ENCODE assay signal across 17 mouse cellular contexts in genomic region chr14:30666061-30666460, GRCm38 (mm10). TPM values are rescaled to one million over a fixed set of nuclear protein-coding genes. Genes with fewer than 3 reads are reported as not detected.
A peak's percentile ranks its signal among the peaks of the same experiment; 100 is the strongest.
DNase-seq lines count a peak whose midpoint lies in the region; TF ChIP-seq lines count a peak whose summit lies in the region.
"Had no signal": no experiment of that assay in that cellular context is flagged by ENCODE, and none has a peak within 500 bp of the region (broad histone marks: within the 10 kb centered on the region; RNA-seq: fewer than 3 reads in every experiment).

No protein-coding gene starts in this region.

- no peak for TF ChIP-seq CTCF in layer of hippocampus, adult 2 months (conservative IDR thresholded peaks at IDR 0.05)

- no peaks in the 10 kb centered on the region for H3K9me3 ChIP-seq in hindbrain, embryonic 10.5 days
- H3K9me3 ChIP-seq: embryonic facial prominence, embryonic 12.5 days; heart, embryonic 13.5 days; hindbrain, embryonic 15.5 days; liver, embryonic 13.5 days had no signal

- no peak overlapping the region for H3K4me3 ChIP-seq in layer of hippocampus, adult 2 months
- no peak overlapping the region for H3K4me3 ChIP-seq in hindbrain, embryonic 10.5 days
- H3K4me3 ChIP-seq: embryonic facial prominence, embryonic 12.5 days; heart, embryonic 13.5 days; hindbrain, embryonic 15.5 days; liver, embryonic 13.5 days had no signal

- H3K27me3 ChIP-seq in hindbrain, embryonic 10.5 days (ENCODE audit: insufficient read depth, poor library complexity, severe bottlenecking) = no peaks in the 10 kb centered on the region
- H3K27me3 ChIP-seq: embryonic facial prominence, embryonic 12.5 days; heart, embryonic 13.5 days; hindbrain, embryonic 15.5 days; liver, embryonic 13.5 days; Patski had no signal

- 85% methylated on average over 3 of the region's 3 CpGs for WGBS in hindbrain, embryonic 10.5 days

- H3K4me1 ChIP-seq in hindbrain, embryonic 10.5 days (replicated peaks) = no peaks in the 10 kb centered on the region
- H3K4me1 ChIP-seq: embryonic facial prominence, embryonic 12.5 days; heart, embryonic 13.5 days; hindbrain, embryonic 15.5 days had no signal

- intact Hi-C loops in gastrocnemius, postnatal 14 days (cut with DNase I; ENCODE audit: low total_unique reads) = no loop called here

- peaks cover 93% of the 10 kb centered on the region for H3K36me3 ChIP-seq in hindbrain, embryonic 10.5 days

- DNase-seq in gastrocnemius, postnatal 14 days = peak; percentile 20
- no peak for DNase-seq in gastrocnemius, adult 8-10 months (ENCODE audit: low spot score in 2 of 2)
- DNase-seq in layer of hippocampus, adult 2 months (ENCODE audit: low spot score in 2 of 2) = no peak
- DNase-seq in layer of hippocampus, adult 8-10 months (ENCODE audit: low spot score in 2 of 2) = no peak
- DNase-seq in kidney, postnatal 36 days = peak; percentile 60 to 69
- peak; percentile 54 to 55 for DNase-seq in lung, postnatal 4 days
- DNase-seq in urinary bladder, postnatal 25 days (ENCODE audit: low spot score) = no peak
- no peak for DNase-seq in hindbrain, embryonic 10.5 days (ENCODE audit: low spot score)
- DNase-seq: cerebellum, adult 18-20 months; liver, embryonic 13.5 days; midbrain, embryonic 14.5 days; right cerebral cortex, postnatal 25 days; thymus, postnatal 36 days had no signal

- peak overlapping the region; percentile 72 for H3K27ac ChIP-seq in layer of hippocampus, adult 2 months
- no peak overlapping the region for H3K27ac ChIP-seq in hindbrain, embryonic 10.5 days
- H3K27ac ChIP-seq: embryonic facial prominence, embryonic 12.5 days; heart, embryonic 13.5 days; hindbrain, embryonic 15.5 days; liver, embryonic 13.5 days had no signal

RNA-seq across cellular contexts. Expression of gene Rft1, which starts 11.9 kb away (rescaled TPM):
- total RNA-seq in gastrocnemius, postnatal 14 days (2021) = 1 to 10 TPM; 5.5 to 6.7 TPM
- 1 to 10 TPM; 4.5 to 5.6 (median 4.9) TPM for total RNA-seq in gastrocnemius, adult 8-10 months (2022)
- 10 to 100 TPM; 10.8 to 12.0 TPM for total RNA-seq in layer of hippocampus, adult 2 months (2021)
- total RNA-seq in layer of hippocampus, adult 8-10 months (2022) = 10 to 100 TPM; 13.0 to 15.2 (median 14.2) TPM
- polyA plus RNA-seq in hindbrain, embryonic 10.5 days (2016; fragmentation: Nextera tagmentation; extraction: Ambion mirVana) = 13.0 and 13.6 TPM in 2 replicates

RNA-seq across cellular contexts. Expression of gene Prkcd, which starts 40.1 kb away (rescaled TPM):
- 1 to 10 TPM; 7.8 to 9.1 TPM for total RNA-seq in gastrocnemius, postnatal 14 days (2021)
- 1 to 10 TPM; 2.3 to 8.6 (median 7.3) TPM for total RNA-seq in gastrocnemius, adult 8-10 months (2022)
- 10 to 100 TPM; 33.3 to 47.5 TPM for total RNA-seq in layer of hippocampus, adult 2 months (2021)
- total RNA-seq in layer of hippocampus, adult 8-10 months (2022) = 10 to 100 TPM; 31.3 to 44.6 (median 34.3) TPM
- 28.7 and 35.4 TPM in 2 replicates for polyA plus RNA-seq in hindbrain, embryonic 10.5 days (2016; fragmentation: Nextera tagmentation; extraction: Ambion mirVana)

RNA-seq across cellular contexts. Expression of gene Sfmbt1, which starts 48.6 kb away (rescaled TPM):
- total RNA-seq in gastrocnemius, postnatal 14 days (2021) = 1 to 10 TPM; 7.4 to 7.9 TPM
- total RNA-seq in gastrocnemius, adult 8-10 months (2022) = 10 to 100 TPM; 10.7 to 13.0 (median 12.2) TPM
- 10 to 100 TPM; 33.5 to 36.6 TPM for total RNA-seq in layer of hippocampus, adult 2 months (2021)
- total RNA-seq in layer of hippocampus, adult 8-10 months (2022) = 10 to 100 TPM; 36.1 to 39.2 (median 37.0) TPM
- 17.8 and 20.8 TPM in 2 replicates for polyA plus RNA-seq in hindbrain, embryonic 10.5 days (2016; fragmentation: Nextera tagmentation; extraction: Ambion mirVana)

Comparison
In these comparisons a context has a peak if more than half of its experiments do, and no peak if none do; other contexts are left out.
1. DNase-seq: peak in gastrocnemius, postnatal 14 days (single experiment), kidney, postnatal 36 days (2 of 2) and lung, postnatal 4 days (2 of 2); none in gastrocnemius, adult 8-10 months (0 of 2), layer of hippocampus, adult 2 months (0 of 2), layer of hippocampus, adult 8-10 months (0 of 2), urinary bladder, postnatal 25 days (single experiment) and hindbrain, embryonic 10.5 days (single experiment).